Mouse (Mus musculus): ENCODE results near the gene Pusl1.
A peak's percentile ranks its signal among the peaks of the same experiment; 100 is the strongest.

Gene Pusl1

DNA sequence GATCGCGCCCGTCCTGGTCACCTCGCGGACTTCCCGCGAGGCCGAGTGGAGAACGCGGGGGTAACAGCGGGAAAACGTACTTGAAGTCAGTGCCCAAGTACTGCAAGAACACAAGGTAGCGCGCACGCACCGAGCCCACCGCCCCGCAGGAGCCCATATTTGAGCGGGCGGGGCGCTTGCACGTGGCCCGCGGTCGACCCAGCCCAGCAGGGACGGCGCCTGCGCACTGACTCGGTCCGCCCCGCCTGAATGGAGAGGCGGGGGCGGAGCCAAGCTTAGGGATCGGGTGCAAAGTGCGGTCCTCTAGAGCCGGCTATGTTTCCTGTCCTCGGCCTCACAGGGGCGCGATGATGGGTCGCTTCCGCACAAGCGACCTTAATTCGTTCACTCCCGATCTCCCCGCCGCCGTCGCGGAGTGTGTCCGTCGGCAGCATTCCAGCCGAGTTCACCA is at the start of gene Pusl1, which contains the start of gene Acap3:
Gene Pusl1 (minus strand): TSS at position 231 of the 451 bp plus-strand sequence.
Gene Acap3 (plus strand): TSS at position 272 of the 451 bp plus-strand sequence.
- DNase-seq (ENCODE audit: low read depth, low spot score): peak; percentile 95

DNA sequence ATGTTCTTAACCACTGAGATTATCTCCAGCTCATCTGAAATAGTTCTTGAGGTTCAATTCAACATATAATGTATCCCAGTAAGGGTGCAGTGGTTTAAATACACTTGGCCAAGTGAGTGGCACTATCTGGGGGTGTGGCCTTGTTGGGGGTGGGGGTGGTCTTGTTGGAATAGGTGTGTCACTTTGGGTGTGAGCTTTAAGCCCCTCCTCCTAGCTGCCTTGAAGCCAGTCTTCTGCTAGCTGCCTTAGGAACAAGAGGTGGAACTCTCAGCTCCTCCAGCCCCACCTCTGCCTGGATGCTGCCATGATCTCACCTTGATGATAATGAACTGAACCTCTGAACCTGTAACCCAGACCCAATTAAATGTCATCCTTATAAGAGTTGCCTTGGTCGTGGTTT is 40.5 kb upstream of the Pusl1 start:
- DNase-seq (ENCODE audit: low read depth, low spot score): no peak

DNA sequence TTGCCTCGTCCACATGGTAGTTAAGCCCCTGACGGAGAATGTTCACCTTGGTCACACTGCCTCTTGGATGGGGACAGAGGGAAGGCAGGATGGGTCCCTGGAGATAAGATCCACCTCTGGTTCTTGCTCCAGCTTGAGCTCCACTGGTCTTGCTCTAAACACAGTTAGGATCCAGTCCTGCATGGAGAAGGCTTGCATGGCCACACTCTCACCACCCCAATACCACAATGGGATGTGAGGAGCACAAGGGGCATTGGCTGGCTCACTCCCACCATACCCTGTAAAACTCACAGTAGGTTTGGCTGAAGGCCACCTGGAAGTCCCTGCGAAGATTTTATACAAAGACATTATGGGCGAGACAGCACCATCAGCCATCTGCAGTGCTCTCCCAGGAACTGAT is 17.2 kb upstream of the Pusl1 start:
- no peak for DNase-seq (ENCODE audit: low read depth, low spot score)

DNA sequence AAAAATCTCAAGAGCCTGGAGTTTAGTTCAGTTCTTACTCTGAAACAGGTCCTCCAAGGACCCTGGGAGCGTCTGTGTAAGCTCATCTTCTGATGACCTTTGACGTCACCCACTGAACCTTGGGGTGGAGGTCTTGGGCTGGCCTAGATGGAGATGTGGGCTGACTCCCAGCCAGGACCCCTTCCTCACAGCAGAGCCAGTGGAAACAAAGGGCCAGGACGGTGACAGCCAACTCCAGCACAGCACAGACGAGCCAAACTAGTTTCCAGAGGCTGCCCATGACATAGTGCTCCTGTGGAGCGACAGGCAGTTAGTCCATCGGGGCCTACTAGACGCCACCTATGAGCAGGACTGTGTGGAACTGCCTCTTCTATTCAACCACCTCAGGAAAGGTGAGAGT is 16.7 kb upstream of the Pusl1 start:
- no peak for DNase-seq (ENCODE audit: low read depth, low spot score)

DNA sequence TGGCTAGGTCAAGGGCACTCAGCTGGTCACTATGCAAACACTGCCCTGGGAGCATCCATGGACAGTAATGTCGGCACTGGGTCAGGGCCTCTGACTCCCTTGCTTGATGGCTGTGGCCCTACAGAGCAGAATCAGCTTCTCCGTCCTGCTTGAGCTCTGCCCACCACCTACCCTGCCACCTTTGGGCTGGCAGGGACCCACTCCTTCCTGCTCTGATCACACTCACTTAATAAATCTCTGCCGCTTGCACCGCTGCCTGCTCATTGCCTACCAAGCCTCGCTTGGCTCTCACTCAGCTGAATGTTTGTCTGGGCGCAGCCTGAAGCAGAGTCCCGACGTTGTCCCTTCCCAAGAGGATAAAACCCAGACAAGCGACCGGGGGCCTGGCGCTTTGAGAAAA is 15.4 kb upstream of the Pusl1 start:
- DNase-seq (ENCODE audit: low read depth, low spot score): no peak

DNA sequence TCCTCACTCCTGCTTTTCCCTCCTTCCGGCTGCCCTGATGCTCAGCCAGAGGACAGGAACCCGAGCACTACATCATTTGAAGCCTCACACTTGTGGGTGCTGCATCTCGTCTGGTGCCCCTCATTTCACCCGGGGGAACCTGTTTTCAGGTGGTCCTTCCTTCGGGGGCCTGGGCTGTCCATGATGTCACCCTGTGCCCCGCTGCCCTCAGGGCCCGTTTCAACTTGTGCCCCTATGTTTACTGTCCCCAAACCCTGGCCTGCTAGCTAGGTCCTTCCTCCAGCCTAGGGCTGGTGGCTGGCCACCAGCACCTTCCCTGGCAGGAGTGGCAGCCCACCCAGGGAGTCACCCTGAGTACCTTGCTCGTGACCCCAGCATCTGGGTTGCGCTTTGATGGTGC is 14.5 kb upstream of the Pusl1 start:
- DNase-seq (ENCODE audit: low read depth, low spot score): no peak

DNA sequence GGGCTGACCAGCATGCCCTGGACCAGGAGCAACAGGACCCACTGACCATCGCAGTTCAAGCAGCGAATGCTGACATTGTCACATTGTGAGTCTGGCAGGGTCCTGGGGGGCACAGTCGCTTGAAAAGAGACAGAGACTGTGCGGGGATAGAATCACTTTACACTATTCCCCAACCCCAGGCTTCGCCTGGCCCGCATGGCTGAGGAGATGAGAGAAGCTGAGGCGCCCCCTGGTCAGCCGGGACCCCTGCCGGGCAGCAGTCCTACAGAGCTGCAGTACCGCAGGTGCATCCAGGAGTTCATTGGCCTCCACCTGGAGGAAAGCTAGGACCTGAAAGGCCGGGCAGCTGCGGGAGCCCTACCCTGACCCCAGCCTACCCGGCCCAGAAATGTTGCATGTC is 14.1 kb upstream of the Pusl1 start:
- DNase-seq (ENCODE audit: low read depth, low spot score): no peak

DNA sequence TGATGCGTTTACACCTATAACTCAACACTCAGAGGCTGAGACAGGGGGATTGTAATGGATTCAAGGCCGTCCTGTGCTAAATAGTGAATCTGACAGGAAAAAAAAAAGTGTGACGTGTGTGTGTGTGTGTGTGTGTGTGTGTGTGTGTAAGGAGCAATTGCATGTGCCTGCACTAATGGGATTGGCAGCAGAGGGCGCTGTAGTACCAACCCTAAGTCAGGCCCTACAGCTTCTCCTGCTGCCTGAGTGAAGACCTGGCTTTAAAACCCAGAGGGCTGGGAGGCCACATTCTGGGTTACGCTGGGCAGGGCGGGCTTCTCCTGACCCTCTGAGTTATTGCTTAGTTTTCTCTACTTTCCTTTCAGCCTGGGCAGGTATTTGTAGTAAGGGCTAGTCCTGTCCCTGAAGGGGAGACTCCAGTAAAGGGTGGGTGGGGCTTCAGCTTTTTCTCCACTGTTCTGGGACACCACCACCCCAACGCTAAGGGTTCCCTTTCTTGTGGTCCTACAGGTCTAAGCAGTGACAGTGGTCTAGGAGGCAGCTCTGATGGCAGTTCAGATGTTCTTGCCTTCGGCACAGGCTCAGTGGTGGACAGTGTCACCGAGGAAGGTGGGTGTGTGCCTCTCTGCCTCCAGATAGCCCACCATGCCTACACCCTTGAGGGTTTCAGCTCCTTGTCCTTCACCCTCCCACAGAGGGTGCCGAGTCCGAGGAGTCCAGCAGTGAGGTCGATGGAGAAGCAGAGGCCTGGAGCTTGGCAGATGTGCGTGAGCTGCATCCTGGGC is 12.9 kb upstream of the Pusl1 start:
- no peak for DNase-seq (ENCODE audit: low read depth, low spot score)

DNA sequence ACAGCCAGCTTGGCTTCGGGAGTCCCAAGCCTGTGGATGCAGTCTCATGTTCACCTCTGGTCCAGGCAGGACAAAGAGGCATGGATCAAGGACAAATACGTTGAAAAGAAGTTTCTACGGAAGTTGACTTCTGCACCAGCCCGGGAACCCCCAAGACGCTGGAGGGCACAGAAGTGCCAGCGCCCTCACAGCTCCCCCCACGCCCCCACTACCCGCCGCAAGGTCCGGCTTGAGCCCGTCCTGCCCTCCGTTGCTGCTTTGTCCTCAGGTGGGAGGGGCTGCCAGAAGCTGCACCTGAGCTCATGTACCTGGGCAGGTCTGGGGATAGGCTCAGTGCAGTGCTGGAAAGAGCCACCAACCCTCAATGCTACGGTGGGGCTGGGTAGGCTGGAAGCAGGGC is 11.7 kb upstream of the Pusl1 start:
- no peak for DNase-seq (ENCODE audit: low read depth, low spot score)

DNA sequence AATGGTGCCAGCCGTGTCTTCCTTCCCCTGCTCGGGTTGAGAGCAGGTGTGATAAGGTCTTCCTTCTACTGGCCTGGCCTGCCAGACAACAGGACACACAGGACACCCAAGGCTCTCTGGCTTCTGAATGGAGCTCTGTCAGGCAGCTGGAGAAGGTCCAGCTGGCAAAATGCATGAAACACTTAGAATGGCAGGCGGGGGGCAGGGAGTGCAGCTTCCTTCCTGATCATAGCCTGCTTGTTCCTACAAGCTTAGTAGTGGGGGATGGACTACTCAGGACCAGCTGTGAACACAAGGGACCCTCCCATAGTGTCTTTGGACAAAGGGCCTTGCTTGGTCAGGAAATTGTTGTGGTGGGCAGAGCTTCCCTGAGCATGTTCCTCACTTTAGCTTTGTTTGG is 9.6 kb upstream of the Pusl1 start:
- no peak for DNase-seq (ENCODE audit: low read depth, low spot score)

DNA sequence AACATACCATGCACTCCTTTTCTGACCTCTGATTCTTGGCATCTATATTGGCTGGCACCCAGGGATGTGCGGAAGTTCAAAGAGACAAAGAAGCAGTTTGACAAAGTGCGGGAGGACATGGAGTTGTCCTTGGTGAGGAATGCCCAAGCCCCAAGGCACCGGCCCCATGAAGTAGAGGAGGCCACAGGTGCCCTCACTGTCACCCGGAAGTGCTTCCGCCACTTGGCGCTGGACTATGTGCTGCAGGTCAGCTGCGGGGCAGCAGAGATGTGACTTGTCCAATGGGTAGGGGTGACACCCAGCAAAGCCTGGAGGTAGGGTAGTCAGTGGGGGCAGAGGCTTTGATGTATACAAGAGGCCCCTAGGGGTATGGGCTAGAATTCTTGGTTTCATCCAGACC is 7.8 kb upstream of the Pusl1 start:
- no peak for DNase-seq (ENCODE audit: low read depth, low spot score)

DNA sequence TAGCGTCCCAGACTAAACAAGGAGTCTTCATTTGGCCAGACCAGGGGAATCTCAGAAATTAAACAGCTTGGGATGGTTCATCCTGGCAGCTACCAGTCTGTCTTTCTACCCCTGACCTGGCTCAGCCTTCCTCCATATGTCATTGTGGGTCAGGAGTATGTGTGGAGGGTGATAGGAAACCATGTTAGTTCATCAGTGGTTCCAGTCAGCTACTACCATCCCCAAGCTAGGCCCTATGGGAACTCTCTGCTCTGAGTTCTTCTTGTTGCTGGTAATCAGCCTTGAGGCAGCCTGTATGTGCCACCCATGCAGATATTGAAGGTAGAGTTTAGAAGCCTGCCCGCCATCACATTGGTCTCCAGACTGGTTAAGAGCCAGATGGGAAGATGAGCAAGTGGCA is 6.7 kb upstream of the Pusl1 start:
- DNase-seq (ENCODE audit: low read depth, low spot score): no peak

DNA sequence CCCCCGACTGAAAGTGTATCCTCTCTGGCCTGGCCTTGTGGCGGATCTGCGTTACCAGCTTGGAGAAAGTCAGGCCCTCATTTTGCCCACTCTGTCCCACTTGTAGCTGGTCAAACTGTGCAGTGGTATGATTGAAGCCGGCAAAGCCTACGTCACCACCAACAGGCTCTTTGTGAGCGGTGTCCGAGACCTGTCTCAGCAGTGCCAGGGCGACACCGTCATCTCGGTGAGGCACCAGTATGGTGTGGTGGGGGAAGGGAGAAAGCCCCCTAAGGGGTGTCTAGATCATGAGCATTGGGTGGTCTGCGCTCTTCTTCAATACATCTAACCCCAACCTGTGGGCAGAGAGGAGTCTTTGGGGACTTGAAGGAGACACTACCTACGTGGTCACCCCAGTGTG is 4.9 kb upstream of the Pusl1 start:
- no peak for DNase-seq (ENCODE audit: low read depth, low spot score)

DNA sequence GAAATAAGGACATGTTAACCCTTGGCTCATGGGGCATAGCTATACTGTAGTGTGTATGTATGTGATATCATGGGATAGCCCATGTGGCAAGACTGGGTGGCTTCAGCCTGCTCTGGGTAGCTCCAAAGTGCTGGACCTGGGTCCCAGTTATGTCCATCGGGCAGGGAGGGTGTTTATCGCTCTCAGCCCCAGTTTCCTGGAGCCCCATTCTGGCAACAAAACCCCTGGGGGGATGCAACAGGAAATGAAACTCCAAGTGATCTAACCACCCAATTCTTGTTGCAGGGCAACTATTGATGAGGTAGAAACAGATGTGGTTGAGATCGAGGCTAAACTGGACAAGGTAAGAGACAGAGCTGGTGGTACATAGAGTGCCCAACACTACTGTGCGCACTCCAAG is 4.2 kb upstream of the Pusl1 start:
- no peak for DNase-seq (ENCODE audit: low read depth, low spot score)

DNA sequence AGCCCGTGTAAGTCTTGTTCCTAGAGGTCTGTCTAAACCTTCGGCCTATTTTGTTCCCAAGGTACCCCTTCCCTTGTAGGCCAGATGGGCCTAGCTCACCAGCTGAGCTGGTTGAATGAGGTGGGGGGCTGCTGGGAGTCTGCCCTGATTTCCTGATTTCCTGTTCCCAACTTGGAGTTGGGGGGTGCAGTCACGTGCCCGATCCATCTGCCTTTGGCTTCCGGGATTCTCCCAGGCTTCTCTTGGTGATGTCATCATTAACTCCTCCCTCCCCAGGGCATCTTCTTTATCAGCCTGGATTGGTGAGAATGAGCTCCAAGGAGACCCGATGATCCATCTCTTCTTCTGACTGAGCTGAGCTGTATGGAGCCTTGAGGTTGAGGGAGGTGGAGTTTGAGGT is 3.6 kb upstream of the Pusl1 start:
- no peak for DNase-seq (ENCODE audit: low read depth, low spot score)

DNA sequence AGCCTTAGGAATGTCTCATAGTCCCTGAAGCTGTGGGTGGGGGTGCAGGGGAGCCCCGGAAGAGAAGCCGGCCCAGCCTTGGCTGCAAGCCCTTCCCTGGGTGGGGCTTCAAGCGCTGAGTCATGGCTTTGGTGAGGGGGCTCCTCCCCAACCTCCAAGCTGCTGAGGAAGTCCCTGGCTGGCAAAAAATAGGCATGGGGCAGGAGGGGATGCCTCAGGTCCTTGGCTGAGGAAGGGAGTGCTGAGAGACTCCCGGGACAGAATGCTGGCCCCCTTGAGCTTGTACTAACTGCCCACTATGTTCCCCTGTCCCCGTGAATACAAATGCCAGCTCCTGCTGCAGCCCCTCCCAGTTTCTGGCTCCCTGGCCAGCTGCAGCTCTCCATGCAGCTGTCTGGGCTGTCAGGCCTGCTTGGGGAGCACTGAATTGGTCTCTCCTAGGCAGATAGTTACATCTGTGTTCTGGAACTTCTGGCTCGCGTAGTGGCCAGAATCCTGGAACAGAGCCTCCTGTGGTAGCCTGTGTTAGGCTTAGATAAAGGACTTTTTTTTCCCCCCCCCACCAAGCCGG is 2.8 kb upstream of the Pusl1 start:
- no peak for DNase-seq (ENCODE audit: low read depth, low spot score)

DNA sequence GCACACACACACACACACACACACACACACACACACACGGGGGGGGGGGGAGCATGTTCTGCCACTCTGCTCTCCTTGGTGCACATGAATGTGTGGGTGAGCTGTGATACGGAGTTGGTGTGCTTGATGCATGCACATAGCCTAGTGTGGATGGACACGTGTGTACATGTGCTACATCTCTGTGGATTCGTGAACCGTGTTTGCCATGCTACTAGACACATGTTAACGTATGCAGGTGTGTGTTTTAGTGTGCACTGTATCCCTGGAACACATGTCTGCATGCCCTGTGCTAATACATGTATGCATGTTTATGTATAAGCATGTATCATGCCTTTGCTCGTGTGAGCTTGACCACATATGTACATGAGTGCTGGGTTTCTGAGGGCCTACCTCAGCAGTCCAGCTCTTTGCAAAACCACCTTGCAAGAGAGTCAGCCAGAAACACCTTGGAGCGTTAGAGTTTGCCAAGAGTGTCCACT is 1.7 kb upstream of the Pusl1 start:
- no peak for DNase-seq (ENCODE audit: low read depth, low spot score)

DNA sequence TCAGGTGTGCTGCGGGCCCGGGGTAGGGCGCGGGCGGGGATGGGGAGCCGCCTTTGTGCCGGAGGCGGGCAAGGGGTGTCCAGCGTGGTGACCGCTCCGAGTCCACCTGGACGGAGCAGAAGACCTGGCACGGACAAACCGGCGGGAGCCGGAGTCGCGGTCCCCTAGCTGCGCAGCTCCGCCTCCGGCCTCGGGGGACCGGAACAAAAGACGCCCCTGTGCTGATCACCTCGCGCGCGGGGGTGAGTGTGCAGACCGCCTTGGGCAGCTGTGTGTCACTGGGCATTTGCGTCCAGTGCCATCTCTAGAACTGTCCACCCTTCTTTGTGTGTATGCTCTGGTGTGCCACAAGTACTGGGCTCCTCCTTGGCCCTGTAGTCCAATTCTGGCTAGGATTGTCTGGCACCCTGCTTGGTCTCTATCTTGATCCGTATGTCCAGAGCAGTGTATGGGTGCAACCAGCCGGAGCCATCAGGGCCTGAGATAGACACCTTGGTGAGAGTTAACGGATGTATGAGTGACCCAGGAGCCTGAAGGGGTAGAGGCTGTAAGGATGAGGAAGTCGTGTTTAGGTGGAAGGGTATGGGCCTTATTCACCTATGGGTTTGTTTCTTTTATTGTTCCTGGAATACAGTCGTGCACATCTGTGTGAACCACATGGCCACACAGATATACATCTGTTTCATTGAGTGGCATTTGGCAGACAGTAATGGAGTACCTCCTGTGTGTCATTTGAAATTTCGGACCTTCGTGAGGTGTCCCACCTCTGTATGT is 1.0 kb upstream of the Pusl1 start:
- no peak for DNase-seq (ENCODE audit: low read depth, low spot score)

DNA sequence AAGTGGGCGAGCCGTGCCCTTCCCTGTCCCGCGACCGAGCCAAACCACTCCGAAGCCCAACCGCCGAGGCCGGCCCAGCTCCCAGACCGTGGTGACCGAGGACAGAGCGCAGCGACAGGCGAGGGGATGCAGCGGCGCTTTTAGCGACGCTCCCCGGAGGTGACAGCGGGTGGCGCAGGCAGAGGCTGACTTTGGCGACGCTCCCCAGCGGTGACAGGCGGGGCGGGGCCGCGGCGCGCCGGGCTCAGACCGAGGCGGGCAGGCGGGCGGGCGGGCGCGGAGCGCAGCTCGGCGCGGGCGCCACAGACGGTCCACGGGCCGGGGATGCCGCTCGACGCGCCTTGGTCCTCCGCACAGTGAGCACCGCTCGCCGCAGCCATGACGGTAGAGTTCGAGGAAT is 436 bp upstream of the Pusl1 start:
- DNase-seq (ENCODE audit: low read depth, low spot score): peak; percentile 68

DNA sequence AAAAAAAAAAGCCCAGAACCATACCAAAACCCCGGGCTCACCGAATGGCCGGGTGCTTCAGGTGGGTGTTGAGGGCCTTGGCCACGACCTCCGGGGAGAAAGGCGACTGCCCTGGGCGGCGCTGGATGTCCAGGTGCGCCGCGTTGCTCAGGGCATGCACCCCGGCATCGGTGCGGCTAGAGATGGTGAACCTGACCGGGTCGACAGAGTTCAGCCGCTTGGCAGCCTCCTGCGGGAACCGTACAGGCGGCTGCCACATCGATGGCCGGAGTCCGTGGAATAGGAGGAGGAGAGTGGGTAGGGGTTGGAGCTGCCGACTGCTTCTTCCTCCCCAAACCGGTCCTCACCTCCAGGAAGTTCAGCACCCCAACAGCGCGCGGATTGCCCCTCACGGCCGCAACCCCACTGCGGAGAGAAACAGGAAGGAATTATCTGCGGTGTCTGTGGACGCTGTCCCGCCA is 540 bp downstream of the Pusl1 start:
- no peak for DNase-seq (ENCODE audit: low read depth, low spot score)

DNA sequence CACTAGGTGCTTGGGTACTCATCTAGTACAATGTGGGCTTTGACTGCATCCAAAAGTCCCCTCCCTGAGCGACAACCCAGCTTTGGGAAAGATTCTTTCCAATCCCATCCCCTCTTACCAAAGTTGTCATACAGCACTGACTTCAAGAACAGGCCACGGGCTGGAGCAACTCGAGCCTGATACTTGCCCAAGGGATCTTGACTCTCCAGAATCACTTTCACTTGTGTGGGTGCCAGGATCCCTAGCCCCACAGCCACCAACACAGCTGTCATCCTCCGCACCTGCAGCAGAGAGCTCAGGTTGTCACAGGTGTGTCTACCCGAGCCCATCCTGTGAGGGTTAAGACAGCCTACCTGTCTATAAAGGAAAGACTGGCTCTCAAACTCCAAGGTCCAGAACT is 2.3 kb downstream of the Pusl1 start:
- DNase-seq (ENCODE audit: low read depth, low spot score): no peak

DNA sequence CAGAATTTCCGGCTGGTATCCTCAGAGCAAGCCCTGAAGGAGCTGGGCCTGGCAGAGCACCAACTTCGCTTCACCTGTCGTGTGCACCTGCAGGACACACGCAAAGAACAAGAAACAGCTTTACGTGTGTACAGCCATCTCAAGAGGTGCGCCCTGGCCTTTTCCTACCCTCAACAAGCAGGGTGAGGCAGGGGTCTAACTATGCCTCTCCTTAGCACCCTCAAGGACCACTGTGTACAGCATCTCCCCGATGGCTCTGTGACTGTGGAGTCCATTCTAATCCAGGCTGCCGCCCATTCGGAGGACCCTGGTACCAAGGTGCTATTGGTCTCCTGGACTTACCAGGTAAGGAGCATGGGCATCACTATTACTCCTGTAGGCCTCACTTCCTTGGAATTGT is 3.4 kb downstream of the Pusl1 start:
- no peak for DNase-seq (ENCODE audit: low read depth, low spot score)

DNA sequence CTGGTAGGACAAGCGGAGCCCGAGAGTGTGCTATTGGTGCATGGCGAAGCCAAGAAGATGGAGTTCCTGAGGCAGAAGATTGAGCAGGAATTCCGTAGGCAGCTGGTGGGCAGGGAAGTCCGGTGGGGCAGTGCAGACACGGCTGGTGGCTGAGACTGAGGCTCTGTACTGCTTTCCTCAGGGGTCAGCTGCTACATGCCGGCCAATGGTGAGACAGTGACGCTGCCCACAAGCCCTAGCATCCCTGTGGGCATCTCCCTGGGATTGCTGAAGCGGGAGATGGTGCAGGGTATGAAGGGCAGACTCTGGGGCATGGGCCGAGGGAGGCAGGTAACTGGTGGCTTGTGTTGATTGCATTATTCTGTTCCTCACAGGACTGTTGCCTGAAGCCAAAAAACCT is 3.9 kb downstream of the Pusl1 start:
- DNase-seq (ENCODE audit: low read depth, low spot score): no peak

Measured in forelimb bud, embryonic 11.5 days (tissue).